Mouse (Mus musculus): ENCODE results near the gene Frmd8. TPM values are rescaled to one million over a fixed set of nuclear protein-coding genes. Genes with fewer than 3 reads are reported as not detected.

Frmd8 gene
- total and polyA plus RNA-seq, 2 experiments from 2014 or later, result 11.7 to 19.1 TPM

DNA sequence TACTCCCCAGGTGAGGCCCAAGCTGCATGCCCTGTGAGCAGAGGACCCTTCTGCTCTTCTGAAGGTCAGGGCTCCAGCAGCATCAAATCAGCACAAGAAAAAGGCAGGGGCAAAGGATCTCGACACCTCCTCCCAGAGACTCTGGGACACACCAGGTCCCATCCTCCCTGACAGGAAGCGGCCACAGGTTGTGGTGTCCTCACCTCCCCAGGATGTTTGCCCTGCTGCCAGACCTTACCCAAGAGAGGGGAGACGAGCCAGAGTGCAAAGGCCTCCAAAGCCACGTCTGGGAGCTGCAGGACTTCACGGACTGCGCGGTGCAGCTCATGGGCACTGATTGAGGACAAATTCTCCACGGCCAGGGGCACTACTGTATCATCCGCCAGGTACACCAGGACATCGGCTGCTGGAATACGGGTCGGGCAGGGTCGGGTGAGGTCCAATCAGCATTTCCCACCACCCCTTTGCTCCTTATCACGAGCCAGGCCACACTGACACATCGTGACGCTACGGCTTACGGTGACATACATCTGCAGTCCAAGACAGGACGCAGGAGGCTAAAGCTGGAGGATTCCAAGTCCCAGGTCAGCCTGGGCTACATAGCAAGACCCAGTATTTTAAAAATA is 2.0 kb downstream of the Frmd8 start:
- Histone ChIP-seq H3K9me3 (ENCODE audit: low read length) (no peaks in the 10 kb centered on the region), H3K36me3 (ENCODE audit: insufficient read depth, low read length) (peaks cover 13% of the 10 kb centered on the region), H3K27me3 (ENCODE audit: insufficient read depth, low read length) (no peaks in the 10 kb centered on the region), H3K4me2 (ENCODE audit: low read depth, low read length, poor library complexity, severe bottlenecking) (no peak overlapping the region), H3K4me3 (ENCODE audit: low read depth, low read length) (no peak overlapping the region), H3K9ac (replicated peaks; ENCODE audit: low read length, poor library complexity, severe bottlenecking) (no peak overlapping the region; the same call in 1 of the 2 replicates), H3K4me1 (ENCODE audit: insufficient read depth, low read length) (peaks cover 10% of the 10 kb centered on the region), H3K27ac (ENCODE audit: low read depth, low read length) (no peak overlapping the region)
- 94% methylated on average over 19 of the region's 19 CpGs for WGBS
- DNase-seq (ENCODE audit: low spot score), result no peak
- ATAC-seq (ENCODE audit: low FRiP score), result no peak
- TF ChIP-seq CTCF (IDR thresholded peaks at IDR 0.05), result no peak

- WGBS, result 94% methylated on average over 4 of the region's 4 CpGs
- Histone ChIP-seq H3K4me3 (ENCODE audit: low read depth, low read length) (no peak overlapping the region), H3K36me3 (ENCODE audit: insufficient read depth, low read length) (peaks cover 18% of the 10 kb centered on the region), H3K4me1 (ENCODE audit: insufficient read depth, low read length) (peaks cover 8% of the 10 kb centered on the region), H3K27me3 (ENCODE audit: insufficient read depth, low read length) (no peaks in the 10 kb centered on the region), H3K4me2 (ENCODE audit: low read depth, low read length, poor library complexity, severe bottlenecking) (no peak overlapping the region), H3K9ac (replicated peaks; ENCODE audit: low read length, poor library complexity, severe bottlenecking) (no peak overlapping the region), H3K27ac (ENCODE audit: low read depth, low read length) (no peak overlapping the region), H3K9me3 (ENCODE audit: low read length) (no peaks in the 10 kb centered on the region)
- ATAC-seq (ENCODE audit: low FRiP score), result no peak
- no peak for DNase-seq (ENCODE audit: low spot score)
- no peak for TF ChIP-seq CTCF (IDR thresholded peaks at IDR 0.05)
Observed at GRCm38 (mm10) chr19:5872528-5872927, 2.5 kb downstream of the Frmd8 start.

DNA sequence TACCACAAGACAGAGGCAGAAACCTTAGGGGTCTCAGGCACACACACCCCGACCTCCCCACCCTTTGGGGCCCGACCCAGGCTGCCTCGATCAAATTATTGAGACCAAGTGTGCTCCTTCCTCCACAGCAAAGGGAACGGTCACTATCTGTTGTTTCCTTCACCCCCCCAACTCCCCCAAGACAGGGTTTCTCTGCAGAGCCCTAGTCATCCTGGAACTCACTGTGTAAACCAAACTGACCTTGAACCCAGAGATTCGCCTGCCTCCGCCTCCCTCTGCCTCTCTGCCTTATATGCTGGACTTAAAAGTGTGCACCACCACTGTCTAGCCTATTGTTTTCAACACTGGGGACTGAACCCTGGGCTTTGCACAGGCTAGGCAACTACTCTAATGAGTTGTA is 3.4 kb downstream of the Frmd8 start:
- H3K4me3 ChIP-seq (ENCODE audit: low read depth, low read length), result no peak overlapping the region
- H3K27me3 ChIP-seq (ENCODE audit: insufficient read depth, low read length), result no peaks in the 10 kb centered on the region
- DNase-seq (ENCODE audit: low spot score), result no peak
- peaks cover 20% of the 10 kb centered on the region for H3K36me3 ChIP-seq (ENCODE audit: insufficient read depth, low read length)
- 0 out of 2 replicates have a peak overlapping the region, but pooled peaks have one; percentile 12 for H3K27ac ChIP-seq (ENCODE audit: low read depth, low read length)
- no peak overlapping the region for H3K4me2 ChIP-seq (ENCODE audit: low read depth, low read length, poor library complexity, severe bottlenecking)
- WGBS, result 66% methylated on average over 6 of the region's 6 CpGs
- H3K9me3 ChIP-seq (ENCODE audit: low read length), result no peaks in the 10 kb centered on the region
- TF ChIP-seq CTCF (IDR thresholded peaks at IDR 0.05), result no peak
- peaks cover 8% of the 10 kb centered on the region for H3K4me1 ChIP-seq (ENCODE audit: insufficient read depth, low read length)
- ATAC-seq (ENCODE audit: low FRiP score), result no peak
- H3K9ac ChIP-seq (replicated peaks; ENCODE audit: low read length, poor library complexity, severe bottlenecking), result 0 out of 2 replicates have a peak overlapping the region, but pooled peaks have one; percentile 13

GRCm38 (mm10) chr19:5871273-5871672 is 3.8 kb downstream of the Frmd8 start:
- no peaks in the 10 kb centered on the region for H3K9me3 ChIP-seq (ENCODE audit: low read length)
- H3K4me2 ChIP-seq (ENCODE audit: low read depth, low read length, poor library complexity, severe bottlenecking), result no peak overlapping the region
- peaks cover 20% of the 10 kb centered on the region for H3K36me3 ChIP-seq (ENCODE audit: insufficient read depth, low read length)
- DNase-seq (ENCODE audit: low spot score) (no peak), ATAC-seq (ENCODE audit: low FRiP score) (no peak)
- H3K4me1 ChIP-seq (ENCODE audit: insufficient read depth, low read length), result peaks cover 8% of the 10 kb centered on the region
- 0 out of 2 replicates have a peak overlapping the region, but pooled peaks have one; percentile 13 for H3K9ac ChIP-seq (replicated peaks; ENCODE audit: low read length, poor library complexity, severe bottlenecking)
- no peak for TF ChIP-seq CTCF (IDR thresholded peaks at IDR 0.05)
- no peaks in the 10 kb centered on the region for H3K27me3 ChIP-seq (ENCODE audit: insufficient read depth, low read length)
- WGBS, result 12% methylated on average over 5 of the region's 7 CpGs
- 0 out of 2 replicates have a peak overlapping the region, but pooled peaks have one; percentile 12 for H3K27ac ChIP-seq (ENCODE audit: low read depth, low read length)
- no peak overlapping the region for H3K4me3 ChIP-seq (ENCODE audit: low read depth, low read length)

GRCm38 (mm10) chr19:5868096-5868495 is 7.0 kb downstream of the Frmd8 start:
- WGBS, result 86% methylated on average over 6 of the region's 6 CpGs
- Histone ChIP-seq H3K27ac (ENCODE audit: low read depth, low read length) (no peak overlapping the region), H3K4me2 (ENCODE audit: low read depth, low read length, poor library complexity, severe bottlenecking) (no peak overlapping the region), H3K4me3 (ENCODE audit: low read depth, low read length) (no peak overlapping the region), H3K27me3 (ENCODE audit: insufficient read depth, low read length) (no peaks in the 10 kb centered on the region), H3K4me1 (ENCODE audit: insufficient read depth, low read length) (no peaks in the 10 kb centered on the region; the same call in 1 of the 2 replicates), H3K36me3 (ENCODE audit: insufficient read depth, low read length) (peaks cover 35% of the 10 kb centered on the region), H3K9me3 (ENCODE audit: low read length) (no peaks in the 10 kb centered on the region), H3K9ac (replicated peaks; ENCODE audit: low read length, poor library complexity, severe bottlenecking) (no peak overlapping the region)
- ATAC-seq (ENCODE audit: low FRiP score) (no peak), DNase-seq (ENCODE audit: low spot score) (no peak)
- TF ChIP-seq CTCF (IDR thresholded peaks at IDR 0.05), result no peak

- H3K4me2 ChIP-seq (ENCODE audit: low read depth, low read length, poor library complexity, severe bottlenecking), result no peak overlapping the region
- ATAC-seq (ENCODE audit: low FRiP score), result no peak
- WGBS, result 96% methylated on average over 20 of the region's 20 CpGs
- H3K4me3 ChIP-seq (ENCODE audit: low read depth, low read length), result no peak overlapping the region
- no peak for DNase-seq (ENCODE audit: low spot score)
- TF ChIP-seq CTCF (IDR thresholded peaks at IDR 0.05), result no peak
- H3K27ac ChIP-seq (ENCODE audit: low read depth, low read length), result no peak overlapping the region
- H3K9ac ChIP-seq (replicated peaks; ENCODE audit: low read length, poor library complexity, severe bottlenecking), result no peak overlapping the region
- no peaks in the 10 kb centered on the region for H3K27me3 ChIP-seq (ENCODE audit: insufficient read depth, low read length)
- H3K9me3 ChIP-seq (ENCODE audit: low read length), result no peaks in the 10 kb centered on the region
- no peaks in the 10 kb centered on the region for H3K4me1 ChIP-seq (ENCODE audit: insufficient read depth, low read length)
- peaks cover 44% of the 10 kb centered on the region for H3K36me3 ChIP-seq (ENCODE audit: insufficient read depth, low read length)
Observed at GRCm38 (mm10) chr19:5864710-5865398, 10.2 kb downstream of the Frmd8 start.
